Mouse (Mus musculus): ENCODE measurements around the gene Vmn2r21. TPM values are rescaled to one million over a fixed set of nuclear protein-coding genes. Genes with fewer than 3 reads are reported as not detected.
"Not testable (repeated sequence)": the region's sequence is repeated elsewhere in the genome, so short reads cannot be mapped to it uniquely, and the experiment has no call there.

Vmn2r21 gene
- polyA plus RNA-seq (2015; fragmentation: Nextera tagmentation; extraction: Ambion mirVana), result not detected in 2 replicates

DNA sequence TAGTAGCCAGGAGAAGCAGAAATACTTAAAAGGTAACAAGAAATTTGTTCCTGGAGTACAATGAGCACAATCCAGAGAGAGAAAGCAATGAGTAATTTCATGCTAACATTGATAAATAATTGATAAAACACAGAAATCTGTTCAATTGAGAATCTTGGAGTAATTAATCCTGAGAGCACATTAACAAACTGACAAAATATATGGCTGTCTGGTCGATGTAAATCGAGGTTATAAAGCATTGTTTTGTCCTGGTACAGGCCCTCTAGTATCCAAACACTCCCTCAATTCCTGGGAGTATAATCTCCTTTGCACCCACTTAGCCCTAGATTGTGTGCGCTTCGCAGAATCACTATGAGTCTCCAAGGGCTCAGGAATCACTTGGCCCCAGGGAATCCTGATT is at the start of gene Vmn2r21:
TSS of gene Vmn2r21 (minus strand) at position 101 of the 400 bp plus-strand sequence.
- H3K9me3 ChIP-seq (ENCODE audit: low read length); H3K36me3 ChIP-seq (replicated peaks; ENCODE audit: insufficient read depth, low read length); H3K4me2 ChIP-seq (ENCODE audit: low read depth, low read length); H3K27ac ChIP-seq (ENCODE audit: low read depth); DNase-seq; H3K4me1 ChIP-seq (ENCODE audit: insufficient read depth); H3K9ac ChIP-seq (replicated peaks); ATAC-seq; H3K4me3 ChIP-seq (ENCODE audit: low read depth, low read length); H3K27me3 ChIP-seq (ENCODE audit: insufficient read depth, low read length): not testable (repeated sequence)
- no CpG with 5 or more reads among the region's 4 CpGs for WGBS (ENCODE audit: insufficient replicate concordance)

DNA sequence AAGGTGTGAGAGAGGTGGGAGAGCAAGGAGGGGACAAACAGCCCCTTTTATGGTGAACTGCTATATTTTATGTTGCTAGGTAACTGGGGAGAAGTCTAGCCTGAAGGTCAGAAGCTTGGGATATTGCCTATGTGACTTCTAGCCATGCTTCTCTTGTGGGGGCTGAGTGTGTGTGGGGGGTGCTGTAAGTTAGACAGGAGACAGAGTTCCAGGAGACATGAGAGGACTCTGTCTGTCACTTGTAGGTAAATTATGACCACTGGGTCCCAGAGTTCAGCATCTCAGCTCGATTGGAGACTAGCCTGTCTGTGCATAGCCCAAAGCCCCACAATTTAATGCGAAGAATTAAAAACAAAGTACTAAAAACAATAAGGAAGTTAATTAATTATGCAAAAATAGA is 41.5 kb upstream of the Vmn2r21 start:
- not testable (repeated sequence) for H3K36me3 ChIP-seq (replicated peaks; ENCODE audit: insufficient read depth, low read length); H3K4me3 ChIP-seq (ENCODE audit: low read depth, low read length); H3K4me1 ChIP-seq (ENCODE audit: insufficient read depth); H3K9ac ChIP-seq (replicated peaks); H3K9me3 ChIP-seq (ENCODE audit: low read length); H3K27ac ChIP-seq (ENCODE audit: low read depth); H3K4me2 ChIP-seq (ENCODE audit: low read depth, low read length); H3K27me3 ChIP-seq (ENCODE audit: insufficient read depth, low read length); ATAC-seq; DNase-seq
- no CpG with 5 or more reads among the region's 2 CpGs for WGBS (ENCODE audit: insufficient replicate concordance)

GRCm38 (mm10) chr6:123539755-123540154 is 6.5 kb upstream of the Vmn2r21 start:
- not testable (repeated sequence) for H3K9ac ChIP-seq (replicated peaks); DNase-seq; H3K9me3 ChIP-seq (ENCODE audit: low read length); H3K27ac ChIP-seq (ENCODE audit: low read depth); H3K27me3 ChIP-seq (ENCODE audit: insufficient read depth, low read length); H3K36me3 ChIP-seq (replicated peaks; ENCODE audit: insufficient read depth, low read length); ATAC-seq; H3K4me2 ChIP-seq (ENCODE audit: low read depth, low read length); H3K4me1 ChIP-seq (ENCODE audit: insufficient read depth); H3K4me3 ChIP-seq (ENCODE audit: low read depth, low read length)
- no CpG with 5 or more reads among the region's 1 CpGs for WGBS (ENCODE audit: insufficient replicate concordance)

- ATAC-seq; H3K27me3 ChIP-seq (ENCODE audit: insufficient read depth, low read length); DNase-seq; H3K4me1 ChIP-seq (ENCODE audit: insufficient read depth); H3K9me3 ChIP-seq (ENCODE audit: low read length); H3K9ac ChIP-seq (replicated peaks); H3K4me2 ChIP-seq (ENCODE audit: low read depth, low read length); H3K4me3 ChIP-seq (ENCODE audit: low read depth, low read length); H3K36me3 ChIP-seq (replicated peaks; ENCODE audit: insufficient read depth, low read length); H3K27ac ChIP-seq (ENCODE audit: low read depth): not testable (repeated sequence)
- no CpG with 5 or more reads among the region's 8 CpGs for WGBS (ENCODE audit: insufficient replicate concordance)
Measured at GRCm38 (mm10) chr6:123522263-123523011, 10.8 kb downstream of the Vmn2r21 start.

DNA sequence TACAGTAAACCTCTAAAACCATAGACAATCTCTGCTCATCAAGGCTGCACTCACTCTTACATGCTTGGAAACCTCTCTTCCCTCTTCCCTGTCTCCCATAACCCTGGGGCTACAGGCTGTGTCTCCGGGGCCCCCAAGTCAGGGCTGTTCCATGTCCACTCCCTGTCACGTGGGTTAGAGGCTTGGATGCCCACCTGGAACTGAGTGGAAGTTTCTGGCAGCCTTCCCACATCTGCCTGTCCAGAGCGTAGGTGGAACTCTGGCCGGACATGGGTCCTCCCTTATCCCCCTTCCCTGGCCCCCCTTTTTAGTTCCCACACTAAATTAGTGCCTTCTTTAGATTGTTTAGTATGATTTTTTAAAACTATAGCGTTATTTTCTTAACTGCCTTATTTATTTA is 60.2 kb downstream of the Vmn2r21 start:
- H3K9ac ChIP-seq (replicated peaks); ATAC-seq; H3K4me3 ChIP-seq (ENCODE audit: low read depth, low read length); H3K27me3 ChIP-seq (ENCODE audit: insufficient read depth, low read length); H3K9me3 ChIP-seq (ENCODE audit: low read length); DNase-seq; H3K27ac ChIP-seq (ENCODE audit: low read depth); H3K4me1 ChIP-seq (ENCODE audit: insufficient read depth); H3K4me2 ChIP-seq (ENCODE audit: low read depth, low read length); H3K36me3 ChIP-seq (replicated peaks; ENCODE audit: insufficient read depth, low read length): not testable (repeated sequence)
- no CpG with 5 or more reads among the region's 5 CpGs for WGBS (ENCODE audit: insufficient replicate concordance)

DNA sequence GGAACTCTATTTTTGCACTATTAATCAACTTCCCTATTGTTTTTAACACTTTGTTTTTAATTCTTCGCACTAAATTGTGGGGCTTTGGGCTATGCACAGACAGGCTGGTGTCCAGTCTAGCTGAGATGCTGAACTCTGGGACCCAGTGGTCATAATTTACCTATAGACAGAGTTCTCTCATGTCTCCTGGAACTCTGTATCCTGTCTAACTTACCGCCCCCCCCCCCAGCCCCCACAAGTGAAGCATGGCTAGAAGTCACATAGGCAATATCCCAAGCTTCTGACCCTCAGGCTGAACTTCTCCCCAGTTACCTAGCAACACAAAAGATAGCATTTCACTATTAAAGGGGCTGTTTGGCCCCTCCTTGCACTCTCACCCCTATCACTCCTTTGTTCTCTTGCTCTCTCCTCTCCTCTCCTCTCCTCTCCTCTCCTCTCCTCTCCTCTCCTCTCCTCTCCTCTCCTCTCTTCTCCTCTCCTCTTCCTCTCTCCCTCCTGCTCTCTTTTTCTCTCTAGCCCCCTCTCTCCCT is 60.7 kb downstream of the Vmn2r21 start:
- H3K9ac ChIP-seq (replicated peaks); ATAC-seq; H3K4me1 ChIP-seq (ENCODE audit: insufficient read depth); H3K4me3 ChIP-seq (ENCODE audit: low read depth, low read length); H3K9me3 ChIP-seq (ENCODE audit: low read length); DNase-seq; H3K27ac ChIP-seq (ENCODE audit: low read depth); H3K36me3 ChIP-seq (replicated peaks; ENCODE audit: insufficient read depth, low read length); H3K4me2 ChIP-seq (ENCODE audit: low read depth, low read length); H3K27me3 ChIP-seq (ENCODE audit: insufficient read depth, low read length): not testable (repeated sequence)
- WGBS (ENCODE audit: insufficient replicate concordance), result no CpG with 5 or more reads among the region's 2 CpGs

DNA sequence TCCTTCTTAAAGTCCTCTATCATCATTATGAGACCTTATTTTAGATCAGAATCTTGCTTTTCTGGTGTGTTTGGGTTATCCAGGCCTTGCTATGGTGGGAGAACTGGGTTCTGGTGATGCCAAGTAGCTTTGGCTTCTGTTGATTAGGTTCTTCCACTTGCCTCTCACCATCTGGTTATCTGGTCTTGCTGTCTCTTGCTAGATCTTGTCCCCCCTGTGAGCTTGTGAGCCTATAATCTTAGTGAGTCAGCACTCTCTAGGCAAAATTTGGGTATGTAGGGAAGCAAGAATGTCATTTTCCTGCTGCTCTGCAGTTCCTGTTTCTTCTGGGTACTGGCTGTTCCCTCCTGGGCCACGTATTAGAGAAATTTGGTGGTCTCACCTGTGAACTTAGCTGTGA is 64.6 kb downstream of the Vmn2r21 start:
- H3K36me3 ChIP-seq (replicated peaks; ENCODE audit: insufficient read depth, low read length); H3K27me3 ChIP-seq (ENCODE audit: insufficient read depth, low read length); H3K4me2 ChIP-seq (ENCODE audit: low read depth, low read length); H3K27ac ChIP-seq (ENCODE audit: low read depth); DNase-seq; H3K4me3 ChIP-seq (ENCODE audit: low read depth, low read length); H3K9me3 ChIP-seq (ENCODE audit: low read length); H3K4me1 ChIP-seq (ENCODE audit: insufficient read depth); ATAC-seq; H3K9ac ChIP-seq (replicated peaks): not testable (repeated sequence)
- WGBS (ENCODE audit: insufficient replicate concordance), result no CpG with 5 or more reads among the region's 1 CpGs

Other genes starting within 250 kb of the Vmn2r21 start
- gene Clec4e, start 243.5 kb downstream of the Vmn2r21 start, polyA plus RNA-seq (2015; fragmentation: Nextera tagmentation; extraction: Ambion mirVana), result 0.92 and 1.2 TPM in 2 replicates
- gene Vmn2r19, start 225.1 kb downstream of the Vmn2r21 start, polyA plus RNA-seq (2015; fragmentation: Nextera tagmentation; extraction: Ambion mirVana), result not detected in 2 replicates
- not detected in 2 replicates for gene Vmn2r20, start 115.3 kb downstream of the Vmn2r21 start, polyA plus RNA-seq (2015; fragmentation: Nextera tagmentation; extraction: Ambion mirVana)
- gene Vmn2r22, start 117.3 kb upstream of the Vmn2r21 start, polyA plus RNA-seq (2015; fragmentation: Nextera tagmentation; extraction: Ambion mirVana), result not detected in 2 replicates
- gene Vmn2r23, start 169.3 kb upstream of the Vmn2r21 start, polyA plus RNA-seq (2015; fragmentation: Nextera tagmentation; extraction: Ambion mirVana), result not detected in 2 replicates
- not detected in 2 replicates for gene Vmn2r24, start 245.5 kb upstream of the Vmn2r21 start, polyA plus RNA-seq (2015; fragmentation: Nextera tagmentation; extraction: Ambion mirVana)